Mouse (Mus musculus): ENCODE data around the gene Zbtb48.
A peak's percentile ranks its signal among the peaks of the same experiment; 100 is the strongest.

Zbtb48 gene

GRCm38 (mm10) chr4:152001335-152001734, 26.1 kb downstream of the Zbtb48 start:
- no peak for DNase-seq (ENCODE audit: low spot score)

GRCm38 (mm10) chr4:152000906-152001305, 26.6 kb downstream of the Zbtb48 start:
- DNase-seq (ENCODE audit: low spot score) = peak; percentile 54

- no peak for DNase-seq (ENCODE audit: low spot score)
Observed at GRCm38 (mm10) chr4:151999481-151999880, 28.0 kb downstream of the Zbtb48 start.

GRCm38 (mm10) chr4:151997701-151998100, 29.8 kb downstream of the Zbtb48 start:
- DNase-seq (ENCODE audit: low spot score) = no peak

- DNase-seq (ENCODE audit: low spot score) = no peak
Observed at GRCm38 (mm10) chr4:151996951-151997222, 30.6 kb downstream of the Zbtb48 start.

- peak; percentile 98 for DNase-seq (ENCODE audit: low spot score)
Observed at GRCm38 (mm10) chr4:151996173-151996950, 31.1 kb downstream of the Zbtb48 start, which contains the start of gene Phf13. Gene Phf13, minus strand, starts transcription at chr4:151996258.

- no peak for DNase-seq (ENCODE audit: low spot score)
Observed at GRCm38 (mm10) chr4:151995371-151996172, 31.9 kb downstream of the Zbtb48 start.

- peak; percentile 44 for DNase-seq (ENCODE audit: low spot score)
Observed at GRCm38 (mm10) chr4:151994228-151995171, 33.0 kb downstream of the Zbtb48 start.

GRCm38 (mm10) chr4:151993035-151993434, 34.4 kb downstream of the Zbtb48 start:
- no peak for DNase-seq (ENCODE audit: low spot score)

- DNase-seq (ENCODE audit: low spot score) = no peak
Observed at GRCm38 (mm10) chr4:151992091-151992490, 35.4 kb downstream of the Zbtb48 start.

- no peak for DNase-seq (ENCODE audit: low spot score)
Observed at GRCm38 (mm10) chr4:151989110-151989488, 38.4 kb downstream of the Zbtb48 start.

- DNase-seq (ENCODE audit: low spot score) = peak; percentile 68
Observed at GRCm38 (mm10) chr4:151988342-151989109, 38.9 kb downstream of the Zbtb48 start, which contains the start of gene Thap3. Gene Thap3, minus strand, starts transcription at chr4:151988997.

GRCm38 (mm10) chr4:151988014-151988341, 39.5 kb downstream of the Zbtb48 start:
- DNase-seq (ENCODE audit: low spot score) = peak; percentile 46

GRCm38 (mm10) chr4:151986650-151987049, 40.8 kb downstream of the Zbtb48 start:
- DNase-seq (ENCODE audit: low spot score) = no peak

GRCm38 (mm10) chr4:151985886-151986285, 41.6 kb downstream of the Zbtb48 start:
- no peak for DNase-seq (ENCODE audit: low spot score)

GRCm38 (mm10) chr4:151983560-151983959, 43.9 kb downstream of the Zbtb48 start:
- no peak for DNase-seq (ENCODE audit: low spot score)

GRCm38 (mm10) chr4:151983043-151983442, 44.4 kb downstream of the Zbtb48 start:
- DNase-seq (ENCODE audit: low spot score) = no peak

GRCm38 (mm10) chr4:151981363-151981762, 46.1 kb downstream of the Zbtb48 start:
- peak; percentile 77 for DNase-seq (ENCODE audit: low spot score)

- peak; percentile 45 for DNase-seq (ENCODE audit: low spot score)
Observed at GRCm38 (mm10) chr4:151980699-151981098, 46.8 kb downstream of the Zbtb48 start.

- peak; percentile 57 for DNase-seq (ENCODE audit: low spot score)
Observed at GRCm38 (mm10) chr4:151977748-151978147, 49.7 kb downstream of the Zbtb48 start.

GRCm38 (mm10) chr4:151975441-151975840, 52.0 kb downstream of the Zbtb48 start:
- no peak for DNase-seq (ENCODE audit: low spot score)
